Mouse (Mus musculus) kidney, embryonic 14.5 days (tissue): Measurements from ENCODE around the gene BC051019. TPM values are rescaled to one million over a fixed set of nuclear protein-coding genes. Genes with fewer than 3 reads are reported as not detected.

Experiments
- ATAC-seq: fragments of 200-750 bp; cut with Nextera tagmentation; 2 replicates; pipeline ENCODE4 v1.8.0; 2017; ENCODE audit warnings: moderate number of reproducible peaks, mild to moderate bottlenecking, moderate TSS enrichment, moderate library complexity; ENCODE audit not compliant: low FRiP score, low TSS enrichment
- H3K27ac ChIP-seq: fragments of 300-500 bp; sonication (generic); 2 replicates; pipeline ENCODE4 v1.5.1; 2014; ENCODE audit warnings: low read depth, mild to moderate bottlenecking, low read length, moderate library complexity, mixed read lengths
- H3K27me3 ChIP-seq: fragments of 300-500 bp; sonication (generic); 2 replicates; pipeline ENCODE4 v1.6.1; 2014; ENCODE audit warnings: mild to moderate bottlenecking, low read length; ENCODE audit not compliant: control insufficient read depth, insufficient read depth
- H3K36me3 ChIP-seq: fragments of 300-500 bp; sonication (generic); 2 replicates; pipeline ENCODE4 v1.6.1; 2014; ENCODE audit warnings: low read length, mixed read lengths; ENCODE audit not compliant: control insufficient read depth, insufficient read depth
- H3K4me1 ChIP-seq: fragments of 300-500 bp; sonication (generic); 2 replicates; pipeline ENCODE4 v1.6.1; 2014; ENCODE audit warnings: low read length, mixed read lengths; ENCODE audit not compliant: control insufficient read depth, insufficient read depth
- H3K4me2 ChIP-seq: fragments of 300-500 bp; sonication (generic); replicated peaks from 2 replicates; pipeline ENCODE4 v1.6.1; 2014; ENCODE audit warnings: low read depth, mild to moderate bottlenecking, low read length
- H3K4me3 ChIP-seq: fragments of 300-500 bp; sonication (generic); 2 replicates; pipeline ENCODE4 v1.5.1; 2014; ENCODE audit warnings: mild to moderate bottlenecking, low read length
- H3K9ac ChIP-seq: fragments of 300-500 bp; sonication (generic); 2 replicates; pipeline ENCODE4 v1.6.1; 2014; ENCODE audit warnings: low read depth, mild to moderate bottlenecking, low read length, moderate library complexity
- H3K9me3 ChIP-seq: fragments of 300-500 bp; sonication (generic); 2 replicates; pipeline ENCODE4 v1.6.1; 2016; ENCODE audit warnings: low read length; ENCODE audit not compliant: control insufficient read depth
- WGBS: fragments of 180-500 bp; shearing (Covaris S2); extraction: QIAGEN DNeasy Blood & Tissue Kit; methylation state at CpG from one replicate; pipeline ENCODE4 v1.1.7; 2014; 5-methylcytosine and 5-hydroxymethylcytosine counted together
- polyA plus RNA-seq: library from polyadenylated mRNA; unstranded; fragments of >200 nt; fragmentation: Nextera tagmentation; extraction: Ambion mirVana; gene quantifications from 2 replicates; pipeline ENCODE4 v1.2.1, GENCODE M21; 2014

Gene BC051019
- polyA plus RNA-seq, 1 experiment from 2014 or later = not detected

DNA sequence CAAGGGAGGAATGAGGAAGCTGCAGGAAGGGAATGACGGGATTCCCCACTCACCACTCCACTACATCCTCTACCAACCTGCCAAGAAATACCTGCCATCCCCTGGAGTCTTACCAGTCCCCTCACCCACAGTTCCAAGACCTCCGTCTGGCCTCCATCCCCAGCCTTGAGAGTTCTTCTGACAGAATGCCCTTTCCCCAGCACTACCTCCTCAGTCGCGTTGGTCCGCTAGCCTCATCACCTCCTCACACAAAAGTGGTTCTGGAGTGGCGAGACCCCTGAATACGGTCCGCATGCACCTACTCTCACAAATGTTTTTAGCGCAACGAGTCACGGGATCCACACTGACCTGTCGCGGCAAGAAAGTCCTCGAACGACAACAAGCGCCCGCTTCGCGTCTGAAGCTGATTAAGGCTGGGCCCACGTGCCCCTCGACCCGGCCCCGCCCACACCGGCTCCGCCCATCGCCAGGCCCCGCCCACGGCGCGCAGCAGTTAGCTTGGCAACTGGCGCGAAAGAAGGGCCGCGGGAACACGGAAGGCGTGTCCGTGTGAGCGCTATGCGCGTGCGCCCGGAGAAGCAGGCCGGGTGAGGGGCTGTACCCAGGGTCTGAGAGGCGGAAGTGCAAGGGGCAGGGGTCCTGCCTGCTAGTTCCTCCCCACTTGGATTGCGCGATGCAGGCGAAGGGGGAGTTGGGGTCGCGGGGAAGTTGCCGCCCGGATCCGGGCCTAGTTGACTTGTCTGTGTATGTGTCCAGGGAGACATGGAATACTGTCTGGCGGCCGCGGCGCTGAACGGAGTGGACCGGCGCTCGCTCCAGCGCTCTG is 20.2 kb downstream of the BC051019 start, which contains the start of the genes St5 and Akip1:
Gene St5 (minus strand): TSS at position 416 of the 826 bp plus-strand sequence.
Gene Akip1 (plus strand): TSS at position 501 of the 826 bp plus-strand sequence.
- no peaks in the 10 kb centered on the region for H3K27me3 ChIP-seq
- H3K36me3 ChIP-seq = no peaks in the 10 kb centered on the region; the same call in 1 of the 2 replicates
- WGBS = under 1% methylated on average over 61 of the region's 61 CpGs
- H3K9me3 ChIP-seq = peaks cover 3% of the 10 kb centered on the region; the same call in 1 of the 2 replicates
- peak within 1 kb of the TSS; percentile 77 for H3K4me2 ChIP-seq
- peak; percentile 97 for ATAC-seq
- H3K4me1 ChIP-seq = peaks cover 8% of the 10 kb centered on the region
- H3K9ac ChIP-seq = peak within 1 kb of the TSS; percentile 63
- H3K4me3 ChIP-seq = peak within 1 kb of the TSS; percentile 59
- H3K27ac ChIP-seq = peak within 1 kb of the TSS; percentile 39; the same call in 1 of the 2 replicates

DNA sequence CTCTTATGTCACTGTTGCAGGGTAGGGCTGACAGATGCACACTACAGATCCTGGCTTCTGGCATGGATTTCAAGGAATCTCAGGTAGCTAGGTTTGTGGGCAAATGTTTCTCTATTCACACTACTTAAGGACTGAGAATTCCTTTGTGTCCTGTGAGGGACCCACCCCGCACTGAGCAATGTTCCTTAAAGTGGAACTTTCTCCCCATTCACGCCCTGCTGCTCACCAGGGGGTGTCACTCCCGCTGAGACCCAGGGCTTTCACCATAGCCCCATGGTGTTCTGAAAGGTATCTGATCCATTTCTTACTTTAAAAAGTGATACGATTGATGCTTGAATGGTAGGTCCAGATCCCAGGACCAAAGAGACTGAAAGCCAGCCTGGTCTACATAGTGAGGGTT is 20.9 kb downstream of the BC051019 start:
- H3K4me3 ChIP-seq = no peak overlapping the region
- peaks cover 4% of the 10 kb centered on the region; the same call in 1 of the 2 replicates for H3K4me1 ChIP-seq

DNA sequence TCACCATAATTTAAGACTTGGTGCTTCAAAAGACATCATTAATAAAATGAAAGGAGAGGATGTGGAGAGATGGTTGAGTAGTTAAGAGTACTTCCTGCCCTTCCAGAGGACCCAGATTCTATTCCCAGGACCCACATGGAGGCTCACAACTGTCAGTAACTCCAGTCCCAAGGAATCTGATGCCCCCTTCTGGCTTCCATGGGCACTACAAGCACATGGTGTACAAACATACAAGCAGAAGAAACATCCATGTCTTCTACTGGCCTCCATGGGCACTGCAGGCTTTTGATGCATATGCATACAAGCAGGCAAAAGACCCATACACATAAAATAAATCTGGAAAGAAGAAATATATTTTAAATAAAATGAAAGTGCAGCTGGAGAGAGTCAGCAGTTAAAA is 23.4 kb downstream of the BC051019 start:
- Histone ChIP-seq H3K27me3 (no peaks in the 10 kb centered on the region), H3K36me3 (no peaks in the 10 kb centered on the region), H3K4me2 (no peak overlapping the region), H3K4me1 (peaks cover 4% of the 10 kb centered on the region; the same call in 1 of the 2 replicates), H3K9ac (no peak overlapping the region), H3K9me3 (peaks cover 3% of the 10 kb centered on the region; the same call in 1 of the 2 replicates), H3K27ac (no peak overlapping the region), H3K4me3 (no peak overlapping the region)
- ATAC-seq = no peak

More for the DNA sequence above, 20.9 kb downstream of the BC051019 start:
- 41% methylated on average over 4 of the region's 4 CpGs for WGBS
- Histone ChIP-seq H3K27ac (no peak overlapping the region), H3K9ac (no peak overlapping the region), H3K4me2 (peak overlapping the region; percentile 77; the same call in 1 of the 2 replicates), H3K36me3 (no peaks in the 10 kb centered on the region; the same call in 1 of the 2 replicates), H3K9me3 (peaks cover 3% of the 10 kb centered on the region; the same call in 1 of the 2 replicates), H3K27me3 (no peaks in the 10 kb centered on the region)
- ATAC-seq = no peak

DNA sequence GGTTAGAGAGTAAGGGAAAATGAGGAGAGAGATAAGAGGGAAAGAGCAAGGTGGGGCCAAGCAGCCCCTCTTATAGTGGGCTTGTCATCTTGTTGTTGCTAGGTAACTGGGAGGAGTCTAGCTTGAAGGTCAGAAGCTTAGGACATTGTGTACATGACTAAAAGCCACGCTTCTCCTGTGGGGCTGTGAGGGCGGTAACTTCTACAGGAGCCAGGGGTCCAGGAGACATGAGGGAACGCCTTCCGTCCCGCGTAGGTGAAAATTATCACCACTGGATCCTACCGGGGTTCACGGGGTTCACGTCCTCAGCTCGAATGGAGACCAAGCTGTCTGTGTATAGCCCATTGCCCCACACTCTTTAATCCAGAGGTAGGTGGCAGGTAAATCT is 28.3 kb downstream of the BC051019 start:
- ATAC-seq = no peak
- H3K4me2 ChIP-seq = no peak overlapping the region
- no peak overlapping the region for H3K4me3 ChIP-seq
- no peaks in the 10 kb centered on the region for H3K4me1 ChIP-seq
- H3K9ac ChIP-seq = no peak overlapping the region
- 88% methylated on average over 10 of the region's 10 CpGs for WGBS
- no peak overlapping the region for H3K27ac ChIP-seq
- peaks cover 3% of the 10 kb centered on the region; the same call in 1 of the 2 replicates for H3K9me3 ChIP-seq
- H3K27me3 ChIP-seq = no peaks in the 10 kb centered on the region
- no peaks in the 10 kb centered on the region for H3K36me3 ChIP-seq

DNA sequence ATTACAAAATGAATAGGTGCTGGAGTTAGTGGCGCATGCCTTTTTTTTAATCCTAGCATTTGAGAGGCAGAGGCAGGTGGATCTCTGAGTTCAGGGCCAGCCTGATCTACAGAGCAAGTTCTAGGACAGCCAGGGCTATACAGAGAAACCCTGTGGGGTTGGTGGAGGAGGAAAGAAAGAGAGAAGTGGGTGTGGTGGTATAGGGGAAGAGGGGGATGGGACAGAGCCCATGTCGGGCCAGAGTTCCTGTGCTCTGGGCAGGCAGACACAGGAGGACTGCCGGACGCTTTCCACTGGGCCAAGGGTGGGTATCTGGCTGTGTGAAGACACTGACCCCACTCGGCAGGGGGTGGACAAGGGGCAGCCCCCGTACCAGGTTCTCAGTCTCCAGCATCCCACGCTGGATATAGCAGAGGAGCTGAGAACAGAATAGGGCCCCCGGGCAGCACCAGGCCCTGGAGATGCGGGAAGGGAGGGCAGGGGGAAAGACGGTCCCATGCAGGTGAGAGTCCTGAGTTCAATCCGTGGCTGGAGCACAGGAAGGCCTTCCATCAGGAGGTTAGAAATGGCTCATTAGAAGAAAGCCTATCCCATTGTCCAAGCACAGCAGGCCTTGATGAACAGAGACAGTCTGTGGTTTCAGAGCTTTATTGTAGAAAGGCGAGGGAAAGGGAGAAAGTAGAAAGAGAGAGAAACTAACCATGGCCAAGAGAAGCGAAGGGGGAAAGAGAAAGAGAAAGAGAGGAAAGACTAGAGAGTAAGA is 28.9 kb downstream of the BC051019 start:
- Histone ChIP-seq H3K4me1 (no peaks in the 10 kb centered on the region), H3K27me3 (no peaks in the 10 kb centered on the region), H3K9me3 (no peaks in the 10 kb centered on the region), H3K27ac (no peak overlapping the region), H3K36me3 (no peaks in the 10 kb centered on the region), H3K4me3 (no peak overlapping the region), H3K9ac (no peak overlapping the region), H3K4me2 (no peak overlapping the region)
- no peak for ATAC-seq
- WGBS = 87% methylated on average over 13 of the region's 13 CpGs

DNA sequence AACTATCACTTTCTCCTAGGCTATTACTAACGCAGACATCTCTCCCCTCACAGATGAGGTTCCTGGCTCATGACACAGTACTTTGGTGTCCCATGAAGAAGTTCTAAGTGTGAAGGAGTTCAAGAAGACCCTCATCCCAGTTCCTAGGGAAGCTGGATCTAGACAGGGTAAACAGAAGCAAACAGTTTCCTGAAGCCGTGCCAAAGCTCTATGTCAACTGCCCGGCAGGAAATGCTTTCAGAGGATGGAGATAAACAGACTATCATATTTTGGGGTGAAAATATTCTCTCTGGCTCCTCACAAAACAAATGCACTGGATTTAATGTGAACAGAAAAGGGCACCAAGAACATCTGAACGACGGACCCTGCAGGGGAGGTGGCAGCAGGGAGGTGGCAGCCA is 32.7 kb downstream of the BC051019 start:
- no peaks in the 10 kb centered on the region for H3K9me3 ChIP-seq
- no peak for ATAC-seq
- H3K9ac ChIP-seq = no peak overlapping the region
- no peaks in the 10 kb centered on the region for H3K4me1 ChIP-seq
- H3K4me2 ChIP-seq = no peak overlapping the region
- 77% methylated on average over 5 of the region's 5 CpGs for WGBS
- no peak overlapping the region for H3K4me3 ChIP-seq
- H3K27ac ChIP-seq = no peak overlapping the region
- no peaks in the 10 kb centered on the region for H3K27me3 ChIP-seq
- H3K36me3 ChIP-seq = no peaks in the 10 kb centered on the region

DNA sequence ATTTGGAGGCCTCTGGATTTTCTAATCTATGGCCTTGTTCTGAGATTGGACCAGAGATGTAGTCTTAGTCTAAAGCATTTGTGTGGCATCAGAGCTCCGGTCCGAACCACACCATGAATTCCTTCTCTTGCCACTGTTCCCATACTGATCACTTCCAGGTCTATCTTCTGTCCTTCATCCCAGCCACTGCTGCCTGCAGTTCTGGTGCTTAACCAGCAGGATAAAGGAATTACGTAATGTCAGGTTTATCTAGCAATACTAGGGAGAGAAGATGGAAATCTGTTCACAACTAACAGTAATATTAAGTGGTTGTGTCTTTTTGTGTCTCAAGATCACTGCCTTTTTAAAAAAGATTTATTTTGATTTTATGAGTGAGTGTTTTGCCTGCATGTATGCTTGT is 33.5 kb downstream of the BC051019 start:
- Histone ChIP-seq H3K27ac (no peak overlapping the region), H3K4me1 (no peaks in the 10 kb centered on the region), H3K36me3 (no peaks in the 10 kb centered on the region), H3K9ac (no peak overlapping the region), H3K4me2 (no peak overlapping the region), H3K9me3 (no peaks in the 10 kb centered on the region), H3K4me3 (no peak overlapping the region), H3K27me3 (no peaks in the 10 kb centered on the region)
- 90% methylated on average over 3 of the region's 3 CpGs for WGBS
- ATAC-seq = no peak

DNA sequence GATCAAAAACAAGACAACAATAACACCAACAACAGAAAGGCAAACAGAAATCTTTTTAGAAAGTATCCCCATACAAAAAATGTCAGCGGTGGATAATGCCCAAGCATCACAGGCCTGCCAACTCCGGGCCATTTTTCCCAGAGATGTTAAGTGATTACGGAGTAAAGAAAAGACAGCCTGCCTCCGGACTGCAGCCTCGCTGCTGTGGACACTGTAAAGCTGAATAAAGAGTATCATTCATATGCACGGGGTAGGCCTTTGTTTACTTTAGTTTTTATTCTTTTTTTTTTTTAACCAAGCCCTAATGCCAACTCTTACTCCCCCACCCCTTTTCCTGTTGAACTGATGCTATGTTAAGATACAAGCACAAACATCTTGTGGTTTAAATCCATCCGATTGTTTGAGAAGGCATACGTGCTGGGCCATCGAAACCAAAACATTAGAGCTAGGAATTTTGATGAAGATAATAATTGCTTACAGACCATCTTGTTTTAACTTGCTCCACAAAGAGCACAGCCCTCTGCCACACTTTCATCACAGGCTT is 37.0 kb downstream of the BC051019 start:
- H3K36me3 ChIP-seq = no peaks in the 10 kb centered on the region
- WGBS = 55% methylated on average over 9 of the region's 9 CpGs
- H3K9me3 ChIP-seq = no peaks in the 10 kb centered on the region
- no peak overlapping the region for H3K9ac ChIP-seq
- no peaks in the 10 kb centered on the region for H3K27me3 ChIP-seq
- no peak overlapping the region for H3K4me3 ChIP-seq
- ATAC-seq = no peak
- no peak overlapping the region for H3K27ac ChIP-seq
- no peaks in the 10 kb centered on the region for H3K4me1 ChIP-seq
- no peak overlapping the region for H3K4me2 ChIP-seq
